Mouse (Mus musculus) midbrain, embryonic 13.5 days (tissue): ENCODE measurements around the gene Hoxa13. TPM values are rescaled to one million over a fixed set of nuclear protein-coding genes. Genes with fewer than 3 reads are reported as not detected.

Source experiments
- ATAC-seq: fragments of 200-750 bp; cut with Nextera tagmentation; 2 replicates; pipeline ENCODE4 v1.8.0; 2017; ENCODE audit warnings: mild to moderate bottlenecking, moderate TSS enrichment, moderate library complexity
- H3K27ac ChIP-seq: fragments of 300-500 bp; sonication (generic); 2 replicates; pipeline ENCODE4 v1.5.1; 2015; ENCODE audit warnings: inconsistent platforms, mild to moderate bottlenecking, moderate library complexity
- H3K27me3 ChIP-seq: fragments of 300-500 bp; sonication (generic); 2 replicates; pipeline ENCODE4 v1.6.1; 2015; ENCODE audit warnings: mild to moderate bottlenecking, inconsistent platforms
- H3K36me3 ChIP-seq: fragments of 300-500 bp; sonication (generic); 2 replicates; pipeline ENCODE4 v1.6.1; 2015; ENCODE audit warnings: mild to moderate bottlenecking, inconsistent platforms
- H3K4me1 ChIP-seq: fragments of 300-500 bp; sonication (generic); replicated peaks from 2 replicates; pipeline ENCODE4 v1.6.1; 2015; ENCODE audit warnings: inconsistent platforms
- H3K4me2 ChIP-seq: fragments of 300-500 bp; sonication (generic); replicated peaks from 2 replicates; pipeline ENCODE4 v1.6.1; 2015; ENCODE audit warnings: moderate library complexity, mild to moderate bottlenecking, inconsistent platforms
- H3K4me3 ChIP-seq: fragments of 300-500 bp; sonication (generic); replicated peaks from 2 replicates; pipeline ENCODE4 v1.5.1; 2015; ENCODE audit warnings: mild to moderate bottlenecking, inconsistent platforms
- H3K9ac ChIP-seq: fragments of 300-500 bp; sonication (generic); replicated peaks from 2 replicates; pipeline ENCODE4 v1.6.1; 2015; ENCODE audit warnings: mild to moderate bottlenecking, inconsistent platforms
- H3K9me3 ChIP-seq: fragments of 300-500 bp; sonication (generic); 2 replicates; pipeline ENCODE4 v1.6.1; 2016; ENCODE audit warnings: mild to moderate bottlenecking, inconsistent platforms
- WGBS: fragments of 180-500 bp; shearing (Covaris S2); methylation state at CpG from one replicate; pipeline ENCODE4 v1.1.7; 2015; 5-methylcytosine and 5-hydroxymethylcytosine counted together
- polyA plus RNA-seq: library from polyadenylated mRNA; unstranded; fragments of >200 nt; fragmentation: Nextera tagmentation; extraction: Ambion mirVana; gene quantifications from 2 replicates; pipeline ENCODE4 v1.2.1, GENCODE M21; 2015

Gene Hoxa13
- polyA plus RNA-seq = not detected in 2 replicates

DNA sequence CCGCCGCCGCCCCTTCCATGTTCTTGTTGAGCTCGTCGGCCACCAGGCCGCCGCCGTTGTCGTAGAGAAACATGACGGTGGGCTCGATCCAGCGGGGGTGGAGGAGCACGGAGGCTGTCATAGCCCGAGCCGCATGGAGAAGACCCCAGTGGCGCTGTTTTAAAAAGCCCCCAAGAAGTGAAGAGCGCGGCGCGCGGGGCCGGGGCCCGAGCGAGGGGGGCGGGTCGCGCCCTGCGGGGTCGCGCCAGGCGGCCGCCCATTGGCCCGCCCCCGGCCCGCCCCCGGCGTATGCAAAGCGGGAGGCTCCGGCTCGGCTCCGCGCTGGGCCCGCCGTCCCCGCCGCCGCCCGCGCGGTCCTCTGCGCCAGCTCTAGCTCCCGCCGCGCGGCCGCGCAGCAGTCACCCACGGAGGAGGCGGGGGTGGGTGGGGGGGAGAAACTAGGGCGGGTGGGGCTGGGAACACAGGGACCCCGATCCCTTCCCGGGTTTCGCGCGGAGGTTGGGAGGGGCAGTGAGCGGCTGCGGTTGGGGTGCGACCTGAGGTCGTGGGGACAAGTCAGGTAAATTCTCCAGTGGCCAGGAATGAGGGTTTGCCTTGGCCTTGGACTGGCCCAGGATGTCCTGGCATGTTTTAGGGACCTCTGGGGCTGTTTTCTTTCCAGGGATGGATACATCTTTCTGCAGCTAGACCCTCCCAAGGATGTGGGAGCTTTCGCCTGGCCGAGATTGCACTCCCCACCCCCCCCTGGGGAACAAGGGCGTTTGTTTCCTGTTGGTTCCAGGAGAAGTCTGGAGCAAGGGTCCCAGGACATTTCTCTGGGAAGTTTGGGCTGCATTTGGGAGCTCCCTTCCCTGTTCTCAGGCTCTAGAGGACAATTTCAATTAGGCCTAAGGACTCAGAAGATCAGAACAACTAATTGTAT, at the start of gene Hoxa13:
Gene Hoxa13, minus strand, starts transcription at position 227 of the 922 bp plus-strand sequence.
- Histone ChIP-seq H3K27ac (no peak within 1 kb of the TSS), H3K4me3 (peak within 1 kb of the TSS; percentile 30), H3K9me3 (no peaks in the 10 kb centered on the region), H3K4me1 (peaks cover 6% of the 10 kb centered on the region; the same call in 1 of the 2 replicates), H3K27me3 (peaks cover 98% of the 10 kb centered on the region), H3K4me2 (peak within 1 kb of the TSS; percentile 43), H3K9ac (no peak within 1 kb of the TSS), H3K36me3 (no peaks in the 10 kb centered on the region)
- WGBS = 0% methylated on average over 48 of the region's 72 CpGs
- ATAC-seq = no peak

DNA sequence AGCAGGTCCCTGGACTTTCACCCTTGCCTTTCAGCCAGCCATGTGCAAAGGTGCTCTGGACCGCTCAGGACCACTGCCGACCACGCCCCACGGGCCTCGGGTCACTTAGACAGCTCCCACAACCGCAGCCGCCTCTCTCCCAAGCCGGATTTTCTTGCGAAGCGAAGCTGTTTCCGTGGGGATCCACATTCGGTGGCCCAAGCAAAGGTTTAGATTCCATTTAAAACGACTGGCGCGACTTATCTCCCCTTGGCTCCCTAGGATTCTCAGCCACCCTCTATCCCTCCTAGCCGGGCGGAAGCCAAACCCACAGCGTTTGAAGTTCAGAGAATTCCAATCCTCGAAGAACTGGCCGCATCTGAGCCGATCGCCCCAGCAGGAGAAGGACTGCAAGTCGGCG, 49.7 kb upstream of the Hoxa13 start:
- H3K27me3 ChIP-seq = peaks cover 99% of the 10 kb centered on the region
- whole genome bisulfite sequencing = under 1% methylated on average over 24 of the region's 24 CpGs
- H3K4me2 ChIP-seq = 0 out of 2 replicates have a peak overlapping the region, but pooled peaks have one; percentile 7
- H3K36me3 ChIP-seq = no peaks in the 10 kb centered on the region
- H3K9me3 ChIP-seq = no peaks in the 10 kb centered on the region
- no peak for ATAC-seq
- H3K4me3 ChIP-seq = no peak overlapping the region
- H3K4me1 ChIP-seq = peaks cover 15% of the 10 kb centered on the region
- H3K27ac ChIP-seq = no peak overlapping the region
- H3K9ac ChIP-seq = no peak overlapping the region

DNA sequence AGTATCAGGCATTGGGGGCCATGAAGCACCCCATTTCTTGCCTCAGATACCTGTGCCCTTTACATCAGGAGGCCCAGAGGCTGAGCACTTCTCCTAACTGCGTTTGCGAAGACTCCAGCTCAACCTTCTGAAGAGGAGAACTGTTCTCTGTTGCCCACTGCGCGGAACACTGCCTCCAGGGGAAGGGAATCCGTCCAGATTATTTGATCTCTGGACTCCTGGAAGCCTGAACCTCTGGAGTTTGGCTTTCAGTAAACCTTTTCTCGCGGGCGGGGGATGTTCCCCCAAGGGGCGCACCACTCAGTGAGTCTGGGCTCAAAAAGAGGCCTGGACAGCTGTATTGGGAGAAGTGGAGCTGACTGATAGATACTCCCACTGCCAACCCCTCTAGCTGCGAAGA, 49.1 kb upstream of the Hoxa13 start:
- H3K4me1 ChIP-seq = peaks cover 15% of the 10 kb centered on the region
- 5% methylated on average over 10 of the region's 10 CpGs for WGBS
- ATAC-seq = no peak
- no peaks in the 10 kb centered on the region for H3K36me3 ChIP-seq
- no peak overlapping the region for H3K27ac ChIP-seq
- no peaks in the 10 kb centered on the region for H3K9me3 ChIP-seq
- no peak overlapping the region for H3K9ac ChIP-seq
- H3K4me2 ChIP-seq = no peak overlapping the region
- no peak overlapping the region for H3K4me3 ChIP-seq
- H3K27me3 ChIP-seq = peaks cover 98% of the 10 kb centered on the region

DNA sequence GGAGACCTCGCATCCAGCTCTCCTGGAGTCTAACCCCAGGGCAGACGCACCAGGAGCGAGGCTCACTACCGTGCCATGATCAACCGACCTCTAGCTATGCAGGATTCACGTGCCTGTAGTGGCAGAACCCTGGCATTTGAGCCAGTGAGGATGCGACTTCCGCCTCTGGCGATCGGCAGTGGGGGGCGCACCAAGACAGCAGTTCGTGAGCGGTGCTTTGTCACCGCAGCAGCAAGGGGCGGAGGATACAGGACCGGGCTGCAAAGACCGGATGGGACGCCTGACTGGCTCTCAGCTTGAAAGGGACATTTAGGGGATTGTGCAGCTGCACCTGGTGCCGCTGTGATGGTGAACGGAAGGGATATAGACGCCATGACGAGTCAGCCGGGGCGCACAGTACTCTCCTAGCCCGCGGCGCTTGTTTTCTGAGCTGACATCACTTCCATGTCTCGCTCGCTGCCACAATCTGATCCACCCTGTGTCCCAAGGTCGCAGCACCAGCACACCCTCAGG, 45.3 kb upstream of the Hoxa13 start:
- H3K9me3 ChIP-seq = no peaks in the 10 kb centered on the region
- ATAC-seq = peak; percentile 87
- H3K9ac ChIP-seq = peak overlapping the region; percentile 64
- H3K4me3 ChIP-seq = peak overlapping the region; percentile 45
- peaks cover 93% of the 10 kb centered on the region for H3K27me3 ChIP-seq
- peak overlapping the region; percentile 63 for H3K4me2 ChIP-seq
- no peaks in the 10 kb centered on the region for H3K36me3 ChIP-seq
- H3K4me1 ChIP-seq = peaks cover 9% of the 10 kb centered on the region
- H3K27ac ChIP-seq = no peak overlapping the region
- WGBS = under 1% methylated on average over 30 of the region's 30 CpGs

DNA sequence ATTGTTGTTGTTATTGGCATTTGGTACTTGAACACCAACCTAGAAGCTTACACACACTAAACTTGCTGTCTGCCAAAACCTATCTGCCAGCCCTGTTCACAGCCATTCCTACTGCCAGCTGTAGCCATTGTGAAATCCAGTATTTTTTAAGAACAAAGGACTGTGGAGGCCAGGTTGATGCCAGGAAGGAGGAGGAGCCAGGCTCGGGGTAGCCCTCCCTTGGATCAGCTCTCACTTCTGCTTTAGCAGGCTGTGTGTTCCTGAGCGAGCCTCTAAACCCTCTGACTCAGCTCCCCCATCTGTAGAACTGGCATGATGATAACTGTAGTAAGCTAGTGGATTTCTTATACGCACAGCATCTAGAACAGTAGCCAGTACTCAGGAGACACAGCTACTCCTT, 42.7 kb upstream of the Hoxa13 start:
- no peak overlapping the region for H3K4me2 ChIP-seq
- 53% methylated on average over 3 of the region's 3 CpGs for WGBS

DNA sequence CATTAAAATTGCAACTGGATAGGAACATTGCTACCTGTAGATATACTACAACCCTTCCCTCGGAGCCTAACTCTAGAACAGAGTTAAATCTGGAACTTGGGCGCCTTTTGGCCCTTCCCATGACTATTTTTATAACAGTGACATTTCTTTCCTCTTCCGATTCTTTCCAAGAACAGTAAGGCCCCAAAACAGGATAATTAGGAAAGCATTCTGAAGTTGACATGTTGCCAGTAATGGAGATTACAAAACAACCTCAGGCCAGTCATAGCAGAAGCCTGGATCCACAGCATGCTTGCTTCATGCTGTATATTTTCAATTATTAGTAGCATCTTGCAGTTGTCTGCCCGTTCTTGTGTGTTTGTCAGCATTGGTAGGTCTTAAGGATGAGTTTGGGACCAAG, 40.1 kb upstream of the Hoxa13 start:
- Histone ChIP-seq H3K36me3 (no peaks in the 10 kb centered on the region), H3K4me1 (peaks cover 3% of the 10 kb centered on the region), H3K27me3 (peaks cover 86% of the 10 kb centered on the region), H3K9ac (no peak overlapping the region), H3K4me3 (no peak overlapping the region), H3K27ac (no peak overlapping the region), H3K4me2 (no peak overlapping the region), H3K9me3 (no peaks in the 10 kb centered on the region)
- no peak for ATAC-seq
- WGBS = 80% methylated on average over 4 of the region's 4 CpGs

More for the DNA sequence above, 42.7 kb upstream of the Hoxa13 start:
- Histone ChIP-seq H3K9me3 (no peaks in the 10 kb centered on the region), H3K27ac (no peak overlapping the region), H3K4me3 (no peak overlapping the region), H3K4me1 (peaks cover 9% of the 10 kb centered on the region), H3K27me3 (peaks cover 89% of the 10 kb centered on the region), H3K36me3 (no peaks in the 10 kb centered on the region), H3K9ac (no peak overlapping the region)
- no peak for ATAC-seq

DNA sequence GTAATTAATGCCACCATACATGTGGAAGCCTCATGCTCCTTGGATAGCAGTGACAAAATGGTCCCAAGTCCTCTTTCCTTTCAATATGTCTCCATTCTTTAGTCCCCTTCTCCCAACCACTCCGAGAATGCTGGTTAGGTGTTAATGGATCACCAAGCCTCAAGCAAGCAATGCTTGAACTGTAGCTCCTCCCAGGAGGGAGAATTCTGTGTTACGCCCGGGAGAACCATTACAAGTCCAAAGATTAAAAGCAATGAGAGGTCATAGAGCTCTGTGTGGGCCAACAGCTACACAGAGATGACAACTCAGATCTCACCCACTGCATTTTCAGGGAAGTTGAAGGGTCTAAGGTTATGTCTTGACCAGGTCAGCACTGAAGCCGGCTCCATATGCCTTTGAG, 37.8 kb upstream of the Hoxa13 start:
- Histone ChIP-seq H3K9ac (no peak overlapping the region), H3K27me3 (peaks cover 86% of the 10 kb centered on the region), H3K4me3 (no peak overlapping the region), H3K9me3 (no peaks in the 10 kb centered on the region), H3K27ac (no peak overlapping the region), H3K4me2 (no peak overlapping the region), H3K4me1 (no peaks in the 10 kb centered on the region), H3K36me3 (no peaks in the 10 kb centered on the region)
- no peak for ATAC-seq
- 91% methylated on average over 4 of the region's 4 CpGs for WGBS

DNA sequence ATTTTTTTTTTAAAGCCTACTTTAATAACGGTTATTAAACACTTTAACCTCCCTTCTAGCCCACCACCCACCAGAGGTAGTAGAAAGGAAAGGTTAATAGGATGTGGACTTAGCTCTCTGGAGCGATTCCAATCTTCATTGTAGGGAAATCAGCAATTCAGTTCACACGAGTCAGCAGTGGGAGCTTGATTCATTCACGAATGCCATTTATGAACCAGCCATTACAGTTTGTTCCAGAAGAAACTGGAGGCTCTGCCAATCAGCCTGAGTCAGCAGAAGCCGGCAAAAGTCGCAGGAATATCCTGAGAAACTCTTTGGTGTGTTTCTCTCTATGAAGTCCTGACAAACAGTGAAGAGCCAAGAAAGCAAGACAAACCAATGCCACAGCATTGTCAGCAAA, 33.9 kb upstream of the Hoxa13 start:
- 69% methylated on average over 6 of the region's 6 CpGs for WGBS
- no peak for ATAC-seq
- Histone ChIP-seq H3K9me3 (no peaks in the 10 kb centered on the region), H3K9ac (no peak overlapping the region), H3K4me1 (peaks cover 7% of the 10 kb centered on the region; the same call in 1 of the 2 replicates), H3K27ac (no peak overlapping the region), H3K27me3 (peaks cover 89% of the 10 kb centered on the region), H3K36me3 (no peaks in the 10 kb centered on the region), H3K4me2 (no peak overlapping the region), H3K4me3 (no peak overlapping the region)

DNA sequence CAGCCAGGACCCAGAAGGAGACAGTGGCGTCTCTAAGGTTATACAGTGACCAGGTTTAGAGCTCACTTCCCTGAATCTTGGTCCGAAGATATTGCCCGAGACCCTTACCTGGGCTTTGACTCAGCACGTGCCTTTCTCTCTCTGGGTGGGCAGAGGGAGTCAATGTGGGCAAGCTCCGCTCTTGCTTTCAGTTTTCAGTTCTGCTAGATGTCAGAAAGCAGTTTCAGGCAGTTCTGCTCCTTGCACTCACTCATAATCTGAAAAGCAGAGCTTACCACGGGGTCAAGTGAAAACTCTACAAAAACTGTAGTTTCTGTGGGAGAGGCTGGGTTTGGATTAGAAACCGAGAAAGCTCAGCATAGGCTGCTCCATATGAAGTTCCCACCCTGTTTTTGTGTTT, 31.6 kb upstream of the Hoxa13 start:
- Histone ChIP-seq H3K9me3 (no peaks in the 10 kb centered on the region), H3K4me1 (peaks cover 7% of the 10 kb centered on the region; the same call in 1 of the 2 replicates), H3K4me3 (no peak overlapping the region), H3K4me2 (no peak overlapping the region), H3K27me3 (peaks cover 93% of the 10 kb centered on the region), H3K9ac (no peak overlapping the region), H3K27ac (no peak overlapping the region), H3K36me3 (no peaks in the 10 kb centered on the region)
- 60% methylated on average over 7 of the region's 7 CpGs for WGBS
- no peak for ATAC-seq

DNA sequence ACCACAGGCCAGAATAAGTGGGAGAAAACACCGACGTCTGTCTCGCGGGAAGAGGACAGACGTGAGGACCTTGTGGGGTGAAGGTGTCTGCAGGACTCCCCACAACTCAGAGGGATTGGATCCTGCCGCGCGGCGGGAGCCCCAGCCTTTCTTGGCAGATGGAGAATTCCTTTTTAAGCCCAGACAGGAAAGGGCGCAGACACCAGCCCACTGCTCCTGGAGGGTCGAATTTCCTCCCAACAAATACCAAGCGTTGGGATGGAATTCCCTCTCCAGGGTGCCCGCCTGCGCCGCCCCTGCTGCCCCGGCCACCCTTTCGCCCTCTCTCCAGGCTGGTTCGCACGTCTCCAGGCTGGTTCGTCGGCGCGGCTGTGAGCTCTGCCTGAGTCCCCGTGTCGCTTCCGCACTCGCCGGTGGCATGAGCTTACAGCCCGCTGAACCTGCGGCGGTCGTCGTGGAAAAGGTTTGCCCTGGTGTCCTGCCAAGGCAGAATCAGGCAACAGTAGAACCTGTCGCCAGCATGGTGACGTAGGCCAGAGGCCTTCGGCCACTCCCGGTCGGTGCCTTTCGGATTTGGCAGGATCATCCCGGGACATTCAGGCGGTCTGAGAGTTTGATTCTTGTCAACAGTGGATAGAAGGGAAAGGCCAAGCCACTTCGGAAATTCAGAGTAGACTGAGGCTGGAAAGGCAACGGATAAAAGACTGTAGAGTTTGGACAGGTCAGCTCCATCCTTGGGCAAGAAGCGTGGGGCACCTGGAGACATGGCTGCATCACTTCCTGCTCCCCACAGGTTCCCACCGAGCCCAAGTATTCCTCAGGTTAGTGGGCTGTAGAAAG, 30.6 kb upstream of the Hoxa13 start:
- H3K4me2 ChIP-seq = peak overlapping the region; percentile 29; the same call in 1 of the 2 replicates
- 1% methylated on average over 45 of the region's 45 CpGs for whole genome bisulfite sequencing
- no peak for ATAC-seq
- H3K27me3 ChIP-seq = peaks cover 92% of the 10 kb centered on the region
- peaks cover 7% of the 10 kb centered on the region; the same call in 1 of the 2 replicates for H3K4me1 ChIP-seq
- no peaks in the 10 kb centered on the region for H3K36me3 ChIP-seq
- H3K27ac ChIP-seq = no peak overlapping the region
- no peaks in the 10 kb centered on the region for H3K9me3 ChIP-seq
- H3K9ac ChIP-seq = no peak overlapping the region
- peak overlapping the region; percentile 13; the same call in 1 of the 2 replicates for H3K4me3 ChIP-seq

DNA sequence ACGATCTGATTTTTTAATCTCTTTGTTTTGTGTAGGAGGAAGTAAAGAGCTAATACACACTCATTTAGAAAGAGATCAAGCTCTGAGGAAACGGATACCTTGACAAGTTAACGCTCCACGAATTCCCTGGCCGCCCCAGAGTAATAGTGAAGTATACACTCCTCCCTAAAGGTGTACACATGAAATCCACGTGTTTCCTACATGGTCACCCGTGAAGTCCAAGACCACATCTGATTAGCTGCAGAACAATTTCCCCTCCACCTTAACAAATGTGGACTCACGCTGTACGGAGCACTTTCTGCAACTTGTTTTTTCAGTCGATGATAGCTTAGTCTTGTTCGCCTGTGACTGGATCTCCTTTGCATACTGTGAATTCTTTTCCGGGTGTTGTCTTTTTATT, 29.5 kb upstream of the Hoxa13 start:
- 22% methylated on average over 12 of the region's 12 CpGs for WGBS
- H3K4me2 ChIP-seq = no peak overlapping the region

More for the DNA sequence above, 29.5 kb upstream of the Hoxa13 start:
- Histone ChIP-seq H3K4me3 (no peak overlapping the region), H3K4me1 (peaks cover 7% of the 10 kb centered on the region; the same call in 1 of the 2 replicates), H3K9me3 (no peaks in the 10 kb centered on the region), H3K27ac (no peak overlapping the region), H3K27me3 (peaks cover 89% of the 10 kb centered on the region), H3K36me3 (no peaks in the 10 kb centered on the region), H3K9ac (no peak overlapping the region)
- no peak for ATAC-seq
